In the genomic region with DNA sequence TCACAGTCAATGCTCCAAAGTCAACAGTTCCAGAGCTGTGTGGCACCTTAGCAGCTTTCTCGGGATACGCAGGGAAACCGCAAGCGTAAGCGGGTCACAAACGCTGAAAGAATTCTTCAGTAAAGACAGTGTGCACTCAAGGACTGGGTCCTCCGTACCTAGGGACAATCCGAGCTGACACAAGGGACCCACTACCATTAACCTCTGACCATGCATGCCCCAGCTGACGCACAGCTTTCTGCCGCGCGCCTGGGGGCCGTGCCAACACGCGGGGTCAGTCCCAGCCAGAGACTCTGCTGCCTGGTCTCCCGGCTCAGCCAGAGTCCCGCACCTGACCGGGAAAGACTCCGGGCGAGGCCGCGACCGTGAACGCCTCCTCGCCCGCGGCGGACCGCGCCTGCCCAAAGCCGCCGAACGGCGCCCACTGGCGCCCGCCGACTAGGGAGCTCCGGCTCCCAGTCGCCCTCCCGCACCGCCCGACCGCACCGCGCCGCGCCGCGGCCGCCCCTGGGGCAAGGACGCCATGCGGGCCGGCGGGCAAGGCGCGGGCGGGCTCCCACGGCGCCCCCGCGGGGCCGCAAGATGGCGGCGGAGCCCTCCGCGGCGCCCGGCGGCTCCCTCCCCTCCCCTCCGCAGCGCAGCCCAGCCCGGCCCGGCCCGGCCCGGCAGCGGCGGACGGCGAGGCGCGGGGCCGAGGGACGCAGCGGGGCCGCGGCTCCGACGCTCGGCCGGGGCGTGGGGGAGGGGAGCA, we compare ENCODE assay signal across 8 mouse cellular contexts. TPM values are rescaled to one million over a fixed set of nuclear protein-coding genes. Genes with fewer than 3 reads are reported as not detected.
A peak's percentile ranks its signal among the peaks of the same experiment; 100 is the strongest.
DNase-seq lines count a peak whose midpoint lies in the region; ATAC-seq and TF ChIP-seq lines count a peak whose summit lies in the region.

No protein-coding gene starts in this region.

- peak; percentile 26 for ATAC-seq in intestine, embryonic 16.5 days
- peak; percentile 28 for ATAC-seq in limb, embryonic 13.5 days (ENCODE audit: low FRiP score, low read depth)
- peak; percentile 14 for ATAC-seq in midbrain, postnatal 0 days (ENCODE audit: low FRiP score)
- peak; percentile 39; the same call in 1 of the 2 replicates for ATAC-seq in stomach, embryonic 14.5 days (ENCODE audit: insufficient number of reproducible peaks, insufficient read depth, low FRiP score, low read depth)

- no peaks in the 10 kb centered on the region for H3K27me3 ChIP-seq in intestine, embryonic 16.5 days (replicated peaks; ENCODE audit: control insufficient read depth, insufficient read depth, low read length)
- no peaks in the 10 kb centered on the region for H3K27me3 ChIP-seq in limb, embryonic 13.5 days
- no peaks in the 10 kb centered on the region for H3K27me3 ChIP-seq in midbrain, postnatal 0 days (ENCODE audit: insufficient read depth, low read length)
- no peaks in the 10 kb centered on the region for H3K27me3 ChIP-seq in stomach, embryonic 14.5 days (ENCODE audit: control insufficient read depth, insufficient read depth, low read length)

- peak overlapping the region; percentile 65 for H3K4me2 ChIP-seq in intestine, embryonic 16.5 days (ENCODE audit: low read depth, low read length)
- peak overlapping the region; percentile 83 for H3K4me2 ChIP-seq in limb, embryonic 13.5 days (replicated peaks)
- peak overlapping the region; percentile 66 for H3K4me2 ChIP-seq in midbrain, postnatal 0 days (ENCODE audit: low read depth, low read length, poor library complexity, severe bottlenecking)
- H3K4me2 ChIP-seq in stomach, embryonic 14.5 days (replicated peaks; ENCODE audit: low read depth, low read length), result peak overlapping the region; percentile 76

- peak overlapping the region; percentile 99 for H3K9ac ChIP-seq in intestine, embryonic 16.5 days (ENCODE audit: low read depth, low read length)
- peak overlapping the region; percentile 98 for H3K9ac ChIP-seq in limb, embryonic 13.5 days
- H3K9ac ChIP-seq in midbrain, postnatal 0 days (replicated peaks; ENCODE audit: low read length, poor library complexity, severe bottlenecking), result peak overlapping the region; percentile 94
- peak overlapping the region; percentile 99 for H3K9ac ChIP-seq in stomach, embryonic 14.5 days (replicated peaks; ENCODE audit: low read depth, low read length)

- no peaks in the 10 kb centered on the region for H3K9me3 ChIP-seq in intestine, embryonic 16.5 days (ENCODE audit: control insufficient read depth, low read length)
- no peaks in the 10 kb centered on the region for H3K9me3 ChIP-seq in limb, embryonic 13.5 days
- H3K9me3 ChIP-seq in midbrain, postnatal 0 days (ENCODE audit: low read length), result no peaks in the 10 kb centered on the region
- no peaks in the 10 kb centered on the region for H3K9me3 ChIP-seq in stomach, embryonic 14.5 days (ENCODE audit: control insufficient read depth, low read depth, low read length)

- H3K4me3 ChIP-seq in intestine, embryonic 16.5 days (ENCODE audit: low read length), result peak overlapping the region; percentile 96
- peak overlapping the region; percentile 89 for H3K4me3 ChIP-seq in limb, embryonic 13.5 days
- H3K4me3 ChIP-seq in midbrain, postnatal 0 days (ENCODE audit: low read depth, low read length), result peak overlapping the region; percentile 76
- peak overlapping the region; percentile 97 for H3K4me3 ChIP-seq in stomach, embryonic 14.5 days (ENCODE audit: low read depth, low read length)

- no peaks in the 10 kb centered on the region for H3K36me3 ChIP-seq in intestine, embryonic 16.5 days (ENCODE audit: control insufficient read depth, insufficient read depth, low read length)
- H3K36me3 ChIP-seq in limb, embryonic 13.5 days, result no peaks in the 10 kb centered on the region
- H3K36me3 ChIP-seq in midbrain, postnatal 0 days (ENCODE audit: insufficient read depth, low read length), result no peaks in the 10 kb centered on the region
- no peaks in the 10 kb centered on the region for H3K36me3 ChIP-seq in stomach, embryonic 14.5 days (ENCODE audit: control insufficient read depth, insufficient read depth, low read length)

- DNase-seq in layer of hippocampus, adult 11-12 months (ENCODE audit: low spot score), result peak; percentile 27
- no peak for DNase-seq in layer of hippocampus, adult 9-10 months (ENCODE audit: low spot score)
- peak; percentile 53 for DNase-seq in embryo, embryonic 10 days (ENCODE audit: low spot score)
- DNase-seq in gastrocnemius, postnatal 36 days, result peak; percentile 39 to 48
- peak; percentile 24 for DNase-seq in midbrain, postnatal 0 days (ENCODE audit: low spot score)

- H3K27ac ChIP-seq in intestine, embryonic 16.5 days (ENCODE audit: low read length), result peak overlapping the region; percentile 99
- peak overlapping the region; percentile 99 for H3K27ac ChIP-seq in limb, embryonic 13.5 days
- peak overlapping the region; percentile 98 for H3K27ac ChIP-seq in midbrain, postnatal 0 days (ENCODE audit: low read depth, low read length)
- H3K27ac ChIP-seq in stomach, embryonic 14.5 days (ENCODE audit: low read length), result peak overlapping the region; percentile 100

- H3K4me1 ChIP-seq in intestine, embryonic 16.5 days (ENCODE audit: control insufficient read depth, insufficient read depth, low read length), result peaks cover 28% of the 10 kb centered on the region
- peaks cover 31% of the 10 kb centered on the region for H3K4me1 ChIP-seq in limb, embryonic 13.5 days
- H3K4me1 ChIP-seq in midbrain, postnatal 0 days (ENCODE audit: insufficient read depth, low read length), result peaks cover 25% of the 10 kb centered on the region; the same call in 1 of the 2 replicates
- peaks cover 26% of the 10 kb centered on the region; the same call in 1 of the 2 replicates for H3K4me1 ChIP-seq in stomach, embryonic 14.5 days (ENCODE audit: control insufficient read depth, insufficient read depth, low read length)

- TF ChIP-seq CTCF in midbrain, postnatal 0 days (IDR thresholded peaks at IDR 0.05), result no peak

- intact Hi-C loops in gastrocnemius, postnatal 36 days (cut with DNase I), result loop anchor here (2.0 to 5.0 kb wide), 2 partner anchors 170 to 488 kb away; partner anchors contain the start of genes Ndufv2 and Ppp4r1

- WGBS in intestine, embryonic 16.5 days, result under 1% methylated on average over 63 of the region's 91 CpGs
- under 1% methylated on average over 50 of the region's 91 CpGs for WGBS in limb, embryonic 13.5 days
- WGBS in midbrain, postnatal 0 days, result under 1% methylated on average over 58 of the region's 91 CpGs
- WGBS in stomach, embryonic 14.5 days, result under 1% methylated on average over 41 of the region's 91 CpGs

RNA-seq across cellular contexts. Expression of gene Vapa, which starts 0.8 kb away (rescaled TPM):
- 100 to 1,000 TPM; 125 to 128 TPM for total RNA-seq in gastrocnemius, postnatal 36 days (2021)
- polyA plus RNA-seq in intestine, embryonic 16.5 days (2015; fragmentation: Nextera tagmentation; extraction: Ambion mirVana), result 194 and 204 TPM in 2 replicates
- polyA plus RNA-seq in limb, embryonic 13.5 days (2015; fragmentation: Nextera tagmentation; extraction: Ambion mirVana), result 172 and 179 TPM in 2 replicates
- 124 and 137 TPM in 2 replicates for total RNA-seq in midbrain, postnatal 0 days (2014; rRNA removed)
- 299 and 315 TPM in 2 replicates for polyA plus RNA-seq in midbrain, postnatal 0 days (2015; fragmentation: Nextera tagmentation; extraction: Ambion mirVana)
- 182 and 194 TPM in 2 replicates for polyA plus RNA-seq in stomach, embryonic 14.5 days (2014; fragmentation: Nextera tagmentation; extraction: Ambion mirVana)

RNA-seq across cellular contexts. Expression of gene Txndc2, which starts 29.4 kb away (rescaled TPM):
- total RNA-seq in gastrocnemius, postnatal 36 days (2021), result not detected
- polyA plus RNA-seq in intestine, embryonic 16.5 days (2015; fragmentation: Nextera tagmentation; extraction: Ambion mirVana), result not detected in 2 replicates
- polyA plus RNA-seq in limb, embryonic 13.5 days (2015; fragmentation: Nextera tagmentation; extraction: Ambion mirVana), result 0.10 TPM in 1 of 2 replicates, not detected in the other
- not detected in 2 replicates for total RNA-seq in midbrain, postnatal 0 days (2014; rRNA removed)
- polyA plus RNA-seq in midbrain, postnatal 0 days (2015; fragmentation: Nextera tagmentation; extraction: Ambion mirVana), result not detected in 2 replicates
- polyA plus RNA-seq in stomach, embryonic 14.5 days (2014; fragmentation: Nextera tagmentation; extraction: Ambion mirVana), result 0.14 TPM in 1 of 2 replicates, not detected in the other
